Mouse (Mus musculus): Measurements from ENCODE around the gene Mest. TPM values are rescaled to one million over a fixed set of nuclear protein-coding genes. Genes with fewer than 3 reads are reported as not detected.

The Mest gene
- polyA plus RNA-seq, 1 experiment from 2014 or later, result 2,537 TPM

DNA sequence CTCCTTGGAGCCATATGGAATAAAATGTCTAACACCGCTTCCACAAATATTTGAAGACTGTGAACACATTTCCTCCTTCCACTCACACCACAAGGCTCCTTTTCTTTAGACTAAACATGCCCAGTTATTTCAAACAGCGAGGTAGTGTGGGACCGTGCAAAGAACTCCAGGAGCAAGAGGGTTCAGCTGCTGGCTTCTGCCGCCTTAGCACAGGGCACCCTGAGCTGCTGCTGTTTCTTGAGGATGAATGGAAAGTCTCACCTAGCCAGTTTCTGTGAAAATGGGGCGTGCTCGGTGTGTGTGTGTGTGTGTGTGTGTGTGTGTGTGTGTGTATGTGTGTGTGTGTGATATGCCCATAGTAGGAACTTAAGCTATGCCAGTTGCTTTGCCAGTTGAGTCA, 11.1 kb downstream of the Mest start:
- Histone ChIP-seq H3K27ac (replicated peaks) (peak overlapping the region; percentile 85), H3K4me3 (no peak overlapping the region), H3K27me3 (replicated peaks) (no peaks in the 10 kb centered on the region), H3K36me3 (peaks cover 15% of the 10 kb centered on the region; the same call in 1 of the 2 replicates), H3K4me1 (peaks cover 32% of the 10 kb centered on the region), H3K4me2 (peak overlapping the region; percentile 79), H3K9me3 (peaks cover 50% of the 10 kb centered on the region), H3K9ac (0 out of 2 replicates have a peak overlapping the region, but pooled peaks have one; percentile 79)
- ATAC-seq (ENCODE audit: extremely low read depth, insufficient number of reproducible peaks, low FRiP score, low TSS enrichment), result no peak
- WGBS, result 66% methylated on average over 6 of the region's 6 CpGs

DNA sequence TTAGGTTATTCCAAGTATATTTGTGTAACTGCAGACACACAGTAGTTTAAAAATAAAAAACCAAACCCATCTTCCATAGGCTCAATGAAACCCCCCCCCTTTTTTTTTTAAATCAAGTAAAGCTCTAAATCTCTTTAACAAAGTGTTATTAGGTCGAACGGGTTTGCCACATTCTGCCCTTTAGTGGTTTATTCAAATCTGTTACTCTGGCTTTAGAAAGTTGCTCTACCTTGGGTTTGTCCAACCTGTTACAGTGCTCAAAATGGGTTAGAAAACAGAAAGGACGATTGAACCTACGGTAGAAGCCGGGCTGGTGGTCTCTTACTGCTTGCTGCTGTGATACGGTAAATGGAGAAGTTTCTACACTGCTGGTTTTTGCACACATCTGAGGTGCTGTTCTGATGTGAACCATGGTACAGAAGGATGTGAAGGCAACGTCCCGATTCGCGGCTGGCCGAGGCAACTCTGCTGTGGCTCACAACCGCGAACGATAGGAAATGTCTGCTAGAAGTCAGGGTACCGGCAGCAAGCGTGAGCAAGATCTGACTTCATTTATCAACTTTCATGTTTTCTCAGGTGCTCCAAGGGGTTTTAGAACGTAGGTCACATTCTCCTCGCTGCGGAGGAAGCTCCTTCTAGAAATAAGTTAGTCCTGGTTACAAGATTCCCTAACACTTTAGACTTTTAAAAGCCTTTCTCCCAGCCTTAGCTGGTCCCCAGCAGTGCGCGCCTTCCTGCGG, 11.8 kb downstream of the Mest start:
- ATAC-seq (ENCODE audit: extremely low read depth, insufficient number of reproducible peaks, low FRiP score, low TSS enrichment), result no peak
- H3K27ac ChIP-seq (replicated peaks), result peak overlapping the region; percentile 85
- no peaks in the 10 kb centered on the region for H3K27me3 ChIP-seq (replicated peaks)
- WGBS, result 45% methylated on average over 22 of the region's 22 CpGs
- H3K9ac ChIP-seq, result peak overlapping the region; percentile 79
- peaks cover 19% of the 10 kb centered on the region for H3K36me3 ChIP-seq
- peak overlapping the region; percentile 79 for H3K4me2 ChIP-seq
- H3K4me1 ChIP-seq, result peaks cover 25% of the 10 kb centered on the region
- H3K9me3 ChIP-seq, result peaks cover 57% of the 10 kb centered on the region
- H3K4me3 ChIP-seq, result peak overlapping the region; percentile 69

DNA sequence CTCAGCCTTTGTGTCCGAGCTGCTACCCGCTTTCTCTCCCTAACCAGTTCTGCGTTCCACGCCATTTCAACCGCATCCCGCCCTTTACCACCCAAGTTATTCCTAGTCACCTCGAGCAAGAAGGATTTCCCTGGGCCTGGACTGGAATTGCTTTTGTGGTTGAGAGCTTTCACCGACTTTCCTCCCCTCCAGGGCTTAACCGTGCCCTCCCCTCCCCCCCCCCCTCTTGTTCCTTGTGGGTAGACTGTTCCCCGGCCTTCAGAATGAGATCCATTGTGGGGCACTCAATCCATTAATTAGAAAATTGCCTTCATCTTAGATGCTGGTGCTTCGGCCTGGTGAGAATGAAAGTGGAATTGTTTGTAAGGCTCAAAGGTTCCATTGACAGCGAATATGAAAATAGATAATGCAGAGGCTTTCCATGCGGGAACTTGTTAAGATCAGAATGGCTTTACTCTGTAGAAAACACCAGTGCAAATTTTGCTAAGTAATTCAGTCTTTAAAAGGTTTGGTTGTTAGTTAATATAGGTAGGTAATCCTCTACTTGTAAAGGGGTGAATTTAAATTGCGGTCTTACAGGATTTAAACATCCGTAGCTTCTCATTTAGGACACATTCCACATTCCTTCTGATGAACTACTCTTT, 12.5 kb downstream of the Mest start:
- H3K4me1 ChIP-seq, result peaks cover 19% of the 10 kb centered on the region
- H3K4me3 ChIP-seq, result peak overlapping the region; percentile 69
- H3K9ac ChIP-seq, result peak overlapping the region; percentile 79
- peak overlapping the region; percentile 85 for H3K27ac ChIP-seq (replicated peaks)
- ATAC-seq (ENCODE audit: extremely low read depth, insufficient number of reproducible peaks, low FRiP score, low TSS enrichment), result no peak
- H3K4me2 ChIP-seq, result peak overlapping the region; percentile 79
- no peaks in the 10 kb centered on the region for H3K27me3 ChIP-seq (replicated peaks)
- H3K9me3 ChIP-seq, result peaks cover 58% of the 10 kb centered on the region
- H3K36me3 ChIP-seq, result peaks cover 26% of the 10 kb centered on the region
- 44% methylated on average over 15 of the region's 15 CpGs for WGBS

DNA sequence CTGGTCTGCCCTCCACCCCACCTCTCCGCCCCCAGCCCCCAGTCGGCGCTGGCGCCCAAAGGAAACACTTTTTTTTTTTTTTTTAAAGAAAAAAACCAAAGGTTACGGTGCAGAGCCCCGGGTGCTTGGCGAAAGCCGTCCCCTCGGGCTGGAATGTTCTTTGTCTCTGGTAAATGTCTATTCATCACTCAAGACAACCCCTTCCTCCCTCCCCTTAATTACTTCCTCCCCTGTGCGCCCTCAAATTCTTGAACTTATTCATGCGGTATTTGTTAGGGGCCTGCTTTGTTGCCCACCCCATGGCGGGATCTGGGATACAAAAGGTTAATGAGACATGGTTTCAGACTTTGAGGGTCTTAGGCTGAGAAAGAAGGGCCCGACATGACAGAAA, 13.0 kb downstream of the Mest start:
- Histone ChIP-seq H3K4me3 (peak overlapping the region; percentile 69), H3K27me3 (replicated peaks) (no peaks in the 10 kb centered on the region), H3K27ac (replicated peaks) (peak overlapping the region; percentile 85), H3K9ac (0 out of 2 replicates have a peak overlapping the region, but pooled peaks have one; percentile 50), H3K9me3 (peaks cover 58% of the 10 kb centered on the region), H3K36me3 (peaks cover 30% of the 10 kb centered on the region), H3K4me2 (peak overlapping the region; percentile 79), H3K4me1 (peaks cover 19% of the 10 kb centered on the region)
- WGBS, result 48% methylated on average over 13 of the region's 13 CpGs
- ATAC-seq (ENCODE audit: extremely low read depth, insufficient number of reproducible peaks, low FRiP score, low TSS enrichment), result no peak

DNA sequence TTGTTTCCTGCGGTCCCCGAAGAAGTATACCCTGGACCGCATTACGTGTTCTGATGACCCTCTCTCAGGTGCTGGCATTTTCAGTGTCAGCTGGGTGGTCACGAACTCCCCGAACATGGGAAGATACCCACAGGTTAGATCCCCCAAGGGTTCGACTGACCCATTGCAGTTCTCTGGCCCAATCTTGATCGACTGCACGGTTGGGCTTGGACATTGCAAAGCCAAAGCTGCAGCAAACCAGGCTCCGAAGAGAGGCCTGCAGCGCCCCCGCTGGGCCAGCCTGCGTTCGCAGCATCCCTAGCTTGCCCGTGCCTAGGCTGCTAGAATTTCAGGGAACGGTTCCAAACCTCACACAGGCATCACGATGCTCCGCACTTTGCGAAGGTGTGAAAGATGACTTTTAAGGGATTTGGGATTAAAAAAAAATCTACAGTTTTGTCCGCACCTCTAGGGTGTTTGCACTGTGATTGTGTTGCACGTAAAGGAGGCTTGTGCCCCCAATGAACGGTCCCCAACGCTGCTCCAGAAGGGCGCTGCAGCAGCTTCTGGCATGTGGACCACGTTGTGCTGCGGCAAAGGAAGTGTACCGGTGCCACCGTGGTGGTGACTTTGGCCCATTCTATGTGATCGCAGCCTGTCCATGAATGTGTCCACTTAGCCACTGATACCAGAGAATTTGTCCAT, 13.7 kb downstream of the Mest start:
- peaks cover 33% of the 10 kb centered on the region for H3K36me3 ChIP-seq
- H3K9ac ChIP-seq, result peak overlapping the region; percentile 71
- no peaks in the 10 kb centered on the region for H3K27me3 ChIP-seq (replicated peaks)
- peaks cover 58% of the 10 kb centered on the region for H3K9me3 ChIP-seq
- peak overlapping the region; percentile 69 for H3K4me3 ChIP-seq
- WGBS, result 52% methylated on average over 29 of the region's 29 CpGs
- H3K27ac ChIP-seq (replicated peaks), result peak overlapping the region; percentile 85
- ATAC-seq (ENCODE audit: extremely low read depth, insufficient number of reproducible peaks, low FRiP score, low TSS enrichment), result 0 out of 2 replicates have a peak, but pooled peaks have one; percentile 7
- H3K4me2 ChIP-seq, result peak overlapping the region; percentile 79
- H3K4me1 ChIP-seq, result peaks cover 19% of the 10 kb centered on the region

DNA sequence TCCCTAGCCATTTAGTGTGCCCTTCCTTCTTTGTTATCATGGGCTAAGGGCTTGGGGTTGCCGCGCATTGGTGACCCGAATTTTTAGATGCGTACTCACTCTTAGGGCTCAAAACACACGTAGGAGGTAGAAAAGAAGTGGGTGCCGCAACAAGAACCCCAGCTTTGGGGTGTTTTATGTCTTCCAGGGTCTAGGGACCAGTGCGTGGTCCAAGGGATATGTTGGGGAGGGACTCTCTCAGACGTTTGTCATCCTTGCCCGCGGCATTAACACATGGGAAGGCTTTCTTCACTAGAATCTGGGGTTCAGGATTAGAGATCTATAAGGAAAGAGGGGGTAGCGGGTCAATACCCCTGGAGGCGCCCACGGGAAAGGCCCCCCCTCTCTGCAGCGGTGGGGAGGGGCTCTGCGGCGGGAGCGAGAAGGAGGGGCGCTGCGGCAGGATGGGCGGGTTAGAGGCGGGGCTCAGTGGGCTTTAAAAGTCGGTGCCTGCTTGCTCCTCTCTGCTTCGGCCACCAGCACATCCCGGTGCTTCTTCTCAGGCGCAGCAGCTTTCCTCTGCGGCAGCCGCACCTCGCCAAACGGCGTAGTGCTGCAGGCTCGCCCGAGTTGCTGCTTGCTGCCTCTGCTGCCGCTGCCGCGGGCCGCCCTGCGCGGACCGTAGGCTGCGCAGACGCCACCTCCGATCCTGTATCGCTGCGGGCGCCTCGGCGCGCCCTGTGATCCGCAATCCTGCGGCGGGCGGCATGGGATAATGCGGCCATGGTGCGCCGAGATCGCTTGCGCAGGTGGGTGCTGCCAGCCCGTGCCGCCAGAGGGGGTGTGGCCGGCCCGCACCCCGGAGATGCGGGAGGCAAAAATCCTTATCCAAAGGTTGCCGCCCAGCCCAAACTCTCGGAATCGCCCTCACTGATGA, 14.5 kb downstream of the Mest start:
- H3K27ac ChIP-seq (replicated peaks), result peak overlapping the region; percentile 89
- H3K4me2 ChIP-seq, result peak overlapping the region; percentile 79
- H3K36me3 ChIP-seq, result peaks cover 41% of the 10 kb centered on the region
- H3K4me1 ChIP-seq, result peaks cover 17% of the 10 kb centered on the region
- ATAC-seq (ENCODE audit: extremely low read depth, insufficient number of reproducible peaks, low FRiP score, low TSS enrichment), result no peak; the same call in 1 of the 2 replicates
- H3K9me3 ChIP-seq, result peaks cover 58% of the 10 kb centered on the region
- peak overlapping the region; percentile 69 for H3K4me3 ChIP-seq
- peak overlapping the region; percentile 87 for H3K9ac ChIP-seq
- no peaks in the 10 kb centered on the region for H3K27me3 ChIP-seq (replicated peaks)
- WGBS, result 55% methylated on average over 66 of the region's 66 CpGs

DNA sequence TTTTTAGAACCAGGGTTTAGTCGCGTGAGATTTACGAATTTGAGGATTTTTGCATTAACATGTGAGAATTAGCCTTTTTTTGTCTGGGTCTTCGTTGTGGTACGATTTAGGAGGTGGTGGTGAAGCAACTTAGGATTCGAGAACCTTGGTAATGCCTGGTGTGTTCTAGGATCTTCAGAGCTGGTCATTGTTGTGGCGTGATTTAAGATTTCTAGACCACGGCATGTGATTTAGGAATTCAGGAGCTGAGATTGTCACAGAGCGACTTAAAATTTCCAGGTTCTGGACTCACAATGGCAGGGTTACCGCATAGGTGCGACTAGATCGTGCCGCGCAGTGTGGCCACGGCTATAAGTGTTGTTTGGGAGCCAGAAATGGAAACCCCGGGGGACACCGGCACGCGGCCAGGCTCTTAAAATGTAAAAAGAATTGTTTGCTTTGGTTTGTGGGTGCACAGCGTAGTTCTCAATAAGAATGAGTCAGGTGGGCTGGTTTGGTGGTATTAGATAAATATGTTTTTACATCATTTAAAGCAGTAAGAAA, 15.2 kb downstream of the Mest start:
- Histone ChIP-seq H3K4me2 (peak overlapping the region; percentile 79), H3K4me3 (peak overlapping the region; percentile 69), H3K27me3 (replicated peaks) (no peaks in the 10 kb centered on the region), H3K27ac (replicated peaks) (peak overlapping the region; percentile 89), H3K36me3 (peaks cover 49% of the 10 kb centered on the region), H3K9me3 (peaks cover 58% of the 10 kb centered on the region), H3K4me1 (peaks cover 9% of the 10 kb centered on the region), H3K9ac (peak overlapping the region; percentile 87)
- no peak for ATAC-seq (ENCODE audit: extremely low read depth, insufficient number of reproducible peaks, low FRiP score, low TSS enrichment)
- 45% methylated on average over 20 of the region's 20 CpGs for WGBS

DNA sequence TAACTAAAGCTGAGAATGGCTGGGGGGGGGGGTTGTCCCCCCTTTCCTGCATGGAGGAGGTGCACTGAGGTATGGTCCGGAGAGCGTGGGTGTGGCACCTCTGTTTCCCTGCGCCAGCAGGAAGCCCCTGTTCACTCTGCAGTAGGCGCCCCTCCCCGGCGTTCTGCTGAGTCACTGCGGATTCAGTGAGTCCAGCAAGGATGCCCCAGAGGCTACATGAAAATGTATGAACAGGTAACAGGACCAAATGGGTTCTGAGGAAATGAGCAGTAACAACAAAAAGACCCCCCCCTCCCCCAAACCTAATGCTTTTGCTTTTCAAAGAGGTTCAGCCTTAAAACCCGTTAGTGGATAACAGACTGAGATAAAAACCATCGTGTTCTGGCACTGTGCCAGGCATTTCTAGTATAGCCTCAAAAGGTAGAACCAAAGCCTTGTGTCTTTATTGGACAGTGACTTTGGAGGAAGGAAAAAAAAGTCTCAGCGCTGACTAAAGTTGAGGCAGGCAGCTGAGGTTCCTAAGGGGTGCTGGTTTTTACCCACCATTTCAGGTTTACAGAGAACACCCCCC, 15.9 kb downstream of the Mest start:
- H3K9me3 ChIP-seq, result peaks cover 55% of the 10 kb centered on the region
- peaks cover 56% of the 10 kb centered on the region for H3K36me3 ChIP-seq
- H3K4me3 ChIP-seq, result peak overlapping the region; percentile 69
- ATAC-seq (ENCODE audit: extremely low read depth, insufficient number of reproducible peaks, low FRiP score, low TSS enrichment), result no peak
- H3K4me1 ChIP-seq, result peaks cover 2% of the 10 kb centered on the region; the same call in 1 of the 2 replicates
- H3K4me2 ChIP-seq, result peak overlapping the region; percentile 79
- H3K27ac ChIP-seq (replicated peaks), result peak overlapping the region; percentile 89
- H3K9ac ChIP-seq, result peak overlapping the region; percentile 87
- H3K27me3 ChIP-seq (replicated peaks), result no peaks in the 10 kb centered on the region
- WGBS, result 44% methylated on average over 10 of the region's 10 CpGs

DNA sequence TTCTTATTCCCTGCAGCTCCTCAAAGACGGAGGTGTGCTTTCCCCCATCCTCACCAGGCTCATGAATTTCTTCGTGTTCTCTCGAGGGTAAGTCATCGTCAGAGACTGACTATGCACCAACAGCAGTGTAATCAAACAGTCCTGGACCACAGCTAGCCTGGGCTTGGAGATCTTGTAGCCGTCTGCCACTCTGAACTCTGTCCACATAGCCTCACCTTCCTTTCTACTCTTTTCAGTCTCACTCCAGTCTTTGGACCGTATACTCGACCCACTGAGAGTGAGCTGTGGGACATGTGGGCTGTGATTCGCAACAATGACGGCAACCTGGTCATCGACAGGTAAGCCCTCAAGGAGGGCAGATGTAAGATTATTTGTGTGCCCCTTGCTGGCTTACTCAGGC, 21.5 kb downstream of the Mest start:
- 0 out of 2 replicates have a peak overlapping the region, but pooled peaks have one; percentile 19 for H3K9ac ChIP-seq
- 76% methylated on average over 10 of the region's 10 CpGs for WGBS
- peaks cover 93% of the 10 kb centered on the region for H3K36me3 ChIP-seq
- H3K27ac ChIP-seq (replicated peaks), result no peak overlapping the region
- peaks cover 9% of the 10 kb centered on the region; the same call in 1 of the 2 replicates for H3K4me1 ChIP-seq
- peaks cover 4% of the 10 kb centered on the region; the same call in 1 of the 2 replicates for H3K9me3 ChIP-seq
- no peak for ATAC-seq (ENCODE audit: extremely low read depth, insufficient number of reproducible peaks, low FRiP score, low TSS enrichment)
- H3K27me3 ChIP-seq (replicated peaks), result no peaks in the 10 kb centered on the region
- H3K4me3 ChIP-seq, result no peak overlapping the region
- H3K4me2 ChIP-seq, result no peak overlapping the region

DNA sequence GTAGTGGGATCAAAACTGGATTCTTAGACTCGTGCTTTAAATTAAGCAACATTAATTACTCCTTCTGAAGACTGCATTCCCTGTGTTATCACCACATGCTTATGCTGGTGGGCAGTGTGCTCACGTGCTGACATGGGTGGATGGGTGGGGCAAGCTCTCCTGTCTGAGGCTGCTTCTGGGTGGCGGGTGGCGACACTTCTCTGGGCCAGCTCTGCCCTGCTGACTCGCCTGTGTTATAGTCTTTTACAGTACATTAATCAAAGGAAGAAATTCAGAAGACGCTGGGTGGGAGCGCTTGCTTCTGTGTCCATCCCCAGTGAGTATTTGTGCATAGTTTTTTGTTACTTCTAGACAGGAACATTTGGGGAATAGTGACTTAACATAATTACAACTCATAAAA, 22.2 kb downstream of the Mest start:
- H3K27me3 ChIP-seq (replicated peaks), result no peaks in the 10 kb centered on the region
- peaks cover 94% of the 10 kb centered on the region for H3K36me3 ChIP-seq
- no peak overlapping the region for H3K4me3 ChIP-seq
- no peak for ATAC-seq (ENCODE audit: extremely low read depth, insufficient number of reproducible peaks, low FRiP score, low TSS enrichment)
- peaks cover 9% of the 10 kb centered on the region; the same call in 1 of the 2 replicates for H3K4me1 ChIP-seq
- H3K9ac ChIP-seq, result no peak overlapping the region
- H3K9me3 ChIP-seq, result no peaks in the 10 kb centered on the region
- no peak overlapping the region for H3K4me2 ChIP-seq
- WGBS, result 51% methylated on average over 7 of the region's 7 CpGs
- no peak overlapping the region; the same call in 1 of the 2 replicates for H3K27ac ChIP-seq (replicated peaks)

Data from heart, embryonic 13.5 days (tissue).